Mouse (Mus musculus): ENCODE results near the gene Rtn1. TPM values are rescaled to one million over a fixed set of nuclear protein-coding genes. Genes with fewer than 3 reads are reported as not detected.

The Rtn1 gene
- total and polyA plus RNA-seq, 2 experiments = 0.46 to 0.76 TPM

DNA sequence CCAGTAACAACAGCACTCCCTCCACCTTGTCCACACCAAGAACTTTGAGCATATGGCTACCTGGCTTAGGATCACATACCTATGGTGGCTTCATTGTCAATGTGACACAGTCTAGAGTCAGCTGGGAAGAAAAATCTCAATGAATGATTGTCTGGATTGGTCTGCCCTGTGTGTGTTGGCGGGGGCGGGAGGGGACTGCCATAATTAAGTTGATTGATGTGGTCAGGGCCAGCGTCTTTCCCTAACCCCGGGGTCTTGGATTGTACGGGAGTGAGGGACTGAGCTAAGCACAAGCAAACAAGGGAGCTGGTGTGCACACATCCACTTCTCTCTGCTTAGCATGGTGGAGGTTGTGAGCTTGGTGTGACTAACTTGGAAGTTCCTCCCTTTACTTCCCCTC is 83.8 kb downstream of the Rtn1 start:
- Histone ChIP-seq H3K9ac (ENCODE audit: low read depth, low read length) (no peak overlapping the region), H3K27ac (replicated peaks; ENCODE audit: insufficient read depth, low read depth, low read length) (no peak overlapping the region), H3K4me1 (ENCODE audit: control insufficient read depth, insufficient read depth, low read length) (no peaks in the 10 kb centered on the region), H3K27me3 (ENCODE audit: control insufficient read depth, insufficient read depth, low read length) (no peaks in the 10 kb centered on the region), H3K4me3 (ENCODE audit: insufficient read depth, low read depth, low read length) (no peak overlapping the region), H3K36me3 (ENCODE audit: control insufficient read depth, insufficient read depth, low read length) (no peaks in the 10 kb centered on the region), H3K79me2 (ENCODE audit: control insufficient read depth, insufficient read depth, low read length) (no peaks in the 10 kb centered on the region)
- 76% methylated on average over 5 of the region's 5 CpGs for WGBS
- no peak for TF ChIP-seq CTCF (IDR thresholded peaks at IDR 0.05; ENCODE audit: low read depth, low read length)
- TF ChIP-seq POLR2A (IDR thresholded peaks at IDR 0.05; ENCODE audit: extremely low read depth, insufficient read depth, low read length) = no peak
- no peak for DNase-seq (ENCODE audit: extremely low read depth, low read depth, low spot score)

DNA sequence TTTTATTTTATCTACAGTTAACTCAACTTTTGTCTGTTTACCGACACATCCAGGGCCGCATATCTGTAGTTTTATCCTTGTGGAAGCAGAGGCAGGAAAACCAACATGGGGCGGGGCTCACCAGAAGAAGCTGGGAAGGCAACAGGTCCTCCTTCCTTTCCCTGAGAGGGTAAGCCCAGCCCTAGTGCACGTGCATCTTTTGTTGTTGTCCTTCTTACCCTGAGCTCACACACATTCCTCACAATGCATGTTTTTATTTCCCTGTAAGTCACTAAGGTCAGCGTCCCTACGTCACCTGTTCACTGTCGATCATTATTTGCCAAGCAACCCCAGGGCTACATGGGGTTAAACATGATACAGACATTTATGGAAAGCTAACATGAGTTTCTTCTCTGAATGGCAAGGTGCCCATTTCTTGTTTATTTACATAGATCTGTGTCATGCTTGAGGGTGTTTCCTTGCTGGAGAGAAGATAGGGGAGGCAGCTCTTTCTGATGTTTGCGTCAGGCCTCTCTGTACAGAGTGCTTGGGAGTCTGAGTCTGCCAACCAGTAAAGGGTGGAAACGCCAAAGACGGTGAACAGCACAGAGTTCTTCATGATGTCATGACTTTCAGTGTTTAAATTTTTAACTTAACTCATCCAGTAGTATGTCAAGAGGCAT is 84.5 kb downstream of the Rtn1 start:
- no peaks in the 10 kb centered on the region for H3K4me1 ChIP-seq (ENCODE audit: control insufficient read depth, insufficient read depth, low read length)
- no peaks in the 10 kb centered on the region for H3K27me3 ChIP-seq (ENCODE audit: control insufficient read depth, insufficient read depth, low read length)
- TF ChIP-seq POLR2A (IDR thresholded peaks at IDR 0.05; ENCODE audit: extremely low read depth, insufficient read depth, low read length) (no peak), CTCF (IDR thresholded peaks at IDR 0.05; ENCODE audit: low read depth, low read length) (no peak)

GRCm38 (mm10) chr12:72323778-72324177 is 85.1 kb downstream of the Rtn1 start:
- Histone ChIP-seq H3K27ac (replicated peaks; ENCODE audit: insufficient read depth, low read depth, low read length) (no peak overlapping the region), H3K27me3 (ENCODE audit: control insufficient read depth, insufficient read depth, low read length) (no peaks in the 10 kb centered on the region), H3K4me3 (ENCODE audit: insufficient read depth, low read depth, low read length) (no peak overlapping the region), H3K36me3 (ENCODE audit: control insufficient read depth, insufficient read depth, low read length) (no peaks in the 10 kb centered on the region), H3K79me2 (ENCODE audit: control insufficient read depth, insufficient read depth, low read length) (no peaks in the 10 kb centered on the region), H3K4me1 (ENCODE audit: control insufficient read depth, insufficient read depth, low read length) (no peaks in the 10 kb centered on the region), H3K9ac (ENCODE audit: low read depth, low read length) (no peak overlapping the region)
- no peak for DNase-seq (ENCODE audit: extremely low read depth, low read depth, low spot score)
- TF ChIP-seq CTCF (IDR thresholded peaks at IDR 0.05; ENCODE audit: low read depth, low read length) = no peak
- no peak for TF ChIP-seq POLR2A (IDR thresholded peaks at IDR 0.05; ENCODE audit: extremely low read depth, insufficient read depth, low read length)
- WGBS = 66% methylated on average over 4 of the region's 4 CpGs

More for the DNA sequence above, 84.5 kb downstream of the Rtn1 start:
- DNase-seq (ENCODE audit: extremely low read depth, low read depth, low spot score) = no peak
- Histone ChIP-seq H3K4me3 (ENCODE audit: insufficient read depth, low read depth, low read length) (no peak overlapping the region), H3K27ac (replicated peaks; ENCODE audit: insufficient read depth, low read depth, low read length) (no peak overlapping the region), H3K36me3 (ENCODE audit: control insufficient read depth, insufficient read depth, low read length) (no peaks in the 10 kb centered on the region), H3K9ac (ENCODE audit: low read depth, low read length) (no peak overlapping the region), H3K79me2 (ENCODE audit: control insufficient read depth, insufficient read depth, low read length) (no peaks in the 10 kb centered on the region)
- WGBS = 81% methylated on average over 10 of the region's 10 CpGs

- no peak overlapping the region for H3K9ac ChIP-seq (ENCODE audit: low read depth, low read length)
- no peaks in the 10 kb centered on the region for H3K36me3 ChIP-seq (ENCODE audit: control insufficient read depth, insufficient read depth, low read length)
- DNase-seq (ENCODE audit: extremely low read depth, low read depth, low spot score) = no peak
- H3K4me1 ChIP-seq (ENCODE audit: control insufficient read depth, insufficient read depth, low read length) = no peaks in the 10 kb centered on the region
- no peak overlapping the region for H3K27ac ChIP-seq (replicated peaks; ENCODE audit: insufficient read depth, low read depth, low read length)
- 84% methylated on average over 15 of the region's 15 CpGs for WGBS
- H3K79me2 ChIP-seq (ENCODE audit: control insufficient read depth, insufficient read depth, low read length) = no peaks in the 10 kb centered on the region
- H3K4me3 ChIP-seq (ENCODE audit: insufficient read depth, low read depth, low read length) = no peak overlapping the region
- TF ChIP-seq CTCF (IDR thresholded peaks at IDR 0.05; ENCODE audit: low read depth, low read length) (no peak), POLR2A (IDR thresholded peaks at IDR 0.05; ENCODE audit: extremely low read depth, insufficient read depth, low read length) (no peak)
- no peaks in the 10 kb centered on the region for H3K27me3 ChIP-seq (ENCODE audit: control insufficient read depth, insufficient read depth, low read length)
These were observed 93.0 kb downstream of the Rtn1 start for GRCm38 (mm10) chr12:72315732-72316465.

GRCm38 (mm10) chr12:72310818-72311217 is 98.0 kb downstream of the Rtn1 start:
- H3K79me2 ChIP-seq (ENCODE audit: control insufficient read depth, insufficient read depth, low read length) = no peaks in the 10 kb centered on the region
- WGBS = 78% methylated on average over 6 of the region's 6 CpGs
- no peaks in the 10 kb centered on the region for H3K27me3 ChIP-seq (ENCODE audit: control insufficient read depth, insufficient read depth, low read length)
- no peak overlapping the region for H3K4me3 ChIP-seq (ENCODE audit: insufficient read depth, low read depth, low read length)
- H3K9ac ChIP-seq (ENCODE audit: low read depth, low read length) = no peak overlapping the region
- no peak overlapping the region for H3K27ac ChIP-seq (replicated peaks; ENCODE audit: insufficient read depth, low read depth, low read length)
- no peak for DNase-seq (ENCODE audit: extremely low read depth, low read depth, low spot score)
- no peaks in the 10 kb centered on the region for H3K4me1 ChIP-seq (ENCODE audit: control insufficient read depth, insufficient read depth, low read length)
- H3K36me3 ChIP-seq (ENCODE audit: control insufficient read depth, insufficient read depth, low read length) = no peaks in the 10 kb centered on the region
- TF ChIP-seq CTCF (IDR thresholded peaks at IDR 0.05; ENCODE audit: low read depth, low read length) = no peak

- Histone ChIP-seq H3K79me2 (ENCODE audit: control insufficient read depth, insufficient read depth, low read length) (no peaks in the 10 kb centered on the region), H3K4me1 (ENCODE audit: control insufficient read depth, insufficient read depth, low read length) (no peaks in the 10 kb centered on the region), H3K4me3 (ENCODE audit: insufficient read depth, low read depth, low read length) (no peak overlapping the region), H3K27me3 (ENCODE audit: control insufficient read depth, insufficient read depth, low read length) (no peaks in the 10 kb centered on the region), H3K36me3 (ENCODE audit: control insufficient read depth, insufficient read depth, low read length) (no peaks in the 10 kb centered on the region), H3K9ac (ENCODE audit: low read depth, low read length) (no peak overlapping the region), H3K27ac (replicated peaks; ENCODE audit: insufficient read depth, low read depth, low read length) (no peak overlapping the region)
- TF ChIP-seq POLR2A (IDR thresholded peaks at IDR 0.05; ENCODE audit: extremely low read depth, insufficient read depth, low read length) = no peak
- TF ChIP-seq CTCF (IDR thresholded peaks at IDR 0.05; ENCODE audit: low read depth, low read length) = no peak
- DNase-seq (ENCODE audit: extremely low read depth, low read depth, low spot score) = no peak
- 84% methylated on average over 8 of the region's 8 CpGs for WGBS
These were observed 100.3 kb downstream of the Rtn1 start for GRCm38 (mm10) chr12:72308506-72308905.

Data from liver, adult 2 months (tissue).